Mouse (Mus musculus) left cerebral cortex, adult 6 months (tissue): ENCODE data around the gene Tmem132c. TPM values are rescaled to one million over a fixed set of nuclear protein-coding genes. Genes with fewer than 3 reads are reported as not detected.

ENCODE experiments used
- long read RNA-seq, 2 experiments: library from polyadenylated mRNA; unstranded; transcript quantifications; one replicate each; pipeline ENCODE4 v2.0.0; 2019 to 2020
- polyA plus RNA-seq: library from polyadenylated mRNA; unstranded; fragments of <200 nt; fragmentation: Nextera tagmentation; gene quantifications from 2 replicates; pipeline ENCODE4 v1.2.3, GENCODE M21; 2021

Tmem132c gene
- polyA plus RNA-seq: 1.3 and 2.0 TPM in 2 replicates
- long read RNA-seq, experiment 1, full-length matches to known transcripts: 1 of 10 reads
- long read RNA-seq, experiment 1, partial matches to known transcripts: 7 of 10 reads
- long read RNA-seq, experiment 1, other reads (novel, unspliced or antisense): 2 of 10 reads
- long read RNA-seq, experiment 2, partial matches to known transcripts: 0 of 2 reads
- long read RNA-seq, experiment 2, other reads (novel, unspliced or antisense): 2 of 2 reads

GRCm38 (mm10) chr5:127241136-127241924, at the start of gene Tmem132c:
Tmem132c (plus strand) TSS chr5:127241808.

